Mouse (Mus musculus) lung, embryonic 14.5 days (tissue): ENCODE data around the gene Agap2. TPM values are rescaled to one million over a fixed set of nuclear protein-coding genes. Genes with fewer than 3 reads are reported as not detected.

Source experiments
- ATAC-seq: fragments of 200-750 bp; cut with Nextera tagmentation; 2 replicates; pipeline ENCODE4 v1.8.0; 2017; ENCODE audit warnings: mild to moderate bottlenecking, moderate TSS enrichment, moderate library complexity; ENCODE audit not compliant: insufficient read depth
- DNase-seq: peaks from one replicate; pipeline ENCODE4 v3.0.0-alpha.2; 2015
- H3K27ac ChIP-seq: fragments of 300-500 bp; sonication (generic); 2 replicates; pipeline ENCODE4 v1.5.1; 2014; ENCODE audit warnings: low read depth, mild to moderate bottlenecking, moderate library complexity
- H3K27me3 ChIP-seq: fragments of 300-500 bp; sonication (generic); 2 replicates; pipeline ENCODE4 v1.6.1; 2014; ENCODE audit warnings: low read length, control low read depth; ENCODE audit not compliant: insufficient read depth
- H3K36me3 ChIP-seq: fragments of 300-500 bp; sonication (generic); 2 replicates; pipeline ENCODE4 v1.6.1; 2014; ENCODE audit warnings: control low read depth; ENCODE audit not compliant: insufficient read depth
- H3K4me1 ChIP-seq: fragments of 300-500 bp; sonication (generic); 2 replicates; pipeline ENCODE4 v1.6.1; 2014; ENCODE audit warnings: antibody characterized with exemption, control low read depth; ENCODE audit not compliant: insufficient read depth
- H3K4me2 ChIP-seq: fragments of 300-500 bp; sonication (generic); 2 replicates; pipeline ENCODE4 v1.6.1; 2014; ENCODE audit warnings: mild to moderate bottlenecking
- H3K4me3 ChIP-seq: fragments of 300-500 bp; sonication (generic); 2 replicates; pipeline ENCODE4 v1.5.1; 2014; ENCODE audit warnings: low read depth, low read length
- H3K9ac ChIP-seq: fragments of 300-500 bp; sonication (generic); 2 replicates; pipeline ENCODE4 v1.6.1; 2014
- H3K9me3 ChIP-seq: fragments of 300-500 bp; sonication (generic); 2 replicates; pipeline ENCODE4 v1.6.1; 2016; ENCODE audit warnings: low read depth, low read length, control low read depth
- CTCF ChIP-seq: IDR thresholded peaks from 2 replicates; pipeline ENCODE4 v1.5.1; 2016; ENCODE audit warnings: antibody characterized with exemption, low read depth
- WGBS: fragments of 180-500 bp; shearing (Covaris S2); extraction: QIAGEN DNeasy Blood & Tissue Kit; methylation state at CpG from one replicate; pipeline ENCODE4 v1.1.7; 2014; 5-methylcytosine and 5-hydroxymethylcytosine counted together
- polyA plus RNA-seq: library from polyadenylated mRNA; unstranded; fragments of >200 nt; fragmentation: Nextera tagmentation; extraction: Ambion mirVana; gene quantifications from 2 replicates; pipeline ENCODE4 v1.2.1, GENCODE M21; 2014

Agap2 gene
- polyA plus RNA-seq, 1 experiment from 2014 or later = 0.07 TPM

GRCm38 (mm10) chr10:127063239-127063872, 11.7 kb upstream of the Agap2 start, which contains the start of gene Cdk4:
TSS of gene Cdk4 (plus strand) at chr10:127063534.
- peak within 1 kb of the TSS; percentile 89 for H3K27ac ChIP-seq
- H3K4me3 ChIP-seq = peak within 1 kb of the TSS; percentile 90
- no peaks in the 10 kb centered on the region for H3K9me3 ChIP-seq
- ATAC-seq = peak; percentile 91
- peaks cover 39% of the 10 kb centered on the region for H3K36me3 ChIP-seq
- peak; percentile 98 for DNase-seq
- peaks cover 26% of the 10 kb centered on the region for H3K27me3 ChIP-seq
- H3K9ac ChIP-seq = peak within 1 kb of the TSS; percentile 98
- peaks cover 11% of the 10 kb centered on the region for H3K4me1 ChIP-seq
- peak within 1 kb of the TSS; percentile 70 for H3K4me2 ChIP-seq
- under 1% methylated on average over 46 of the region's 46 CpGs for WGBS
- TF ChIP-seq CTCF = no peak

- DNase-seq = peak; percentile 44
- 8% methylated on average over 37 of the region's 37 CpGs for WGBS
- peak overlapping the region; percentile 98 for H3K9ac ChIP-seq
These were observed 10.9 kb upstream of the Agap2 start for GRCm38 (mm10) chr10:127063913-127064870.

GRCm38 (mm10) chr10:127065981-127066380, 9.1 kb upstream of the Agap2 start:
- H3K27me3 ChIP-seq = peaks cover 3% of the 10 kb centered on the region
- H3K4me3 ChIP-seq = no peak overlapping the region; the same call in 1 of the 2 replicates
- DNase-seq (no peak), ATAC-seq (no peak)
- H3K9me3 ChIP-seq = no peaks in the 10 kb centered on the region
- 73% methylated on average over 9 of the region's 9 CpGs for WGBS
- H3K4me1 ChIP-seq = peaks cover 18% of the 10 kb centered on the region
- TF ChIP-seq CTCF = no peak
- H3K27ac ChIP-seq = no peak overlapping the region
- peaks cover 44% of the 10 kb centered on the region for H3K36me3 ChIP-seq
- H3K4me2 ChIP-seq = no peak overlapping the region
- H3K9ac ChIP-seq = no peak overlapping the region

More at GRCm38 (mm10) chr10:127063913-127064870, 10.9 kb upstream of the Agap2 start:
- Histone ChIP-seq H3K27me3 (peaks cover 18% of the 10 kb centered on the region), H3K36me3 (peaks cover 44% of the 10 kb centered on the region), H3K4me1 (peaks cover 12% of the 10 kb centered on the region), H3K9me3 (no peaks in the 10 kb centered on the region), H3K4me3 (peak overlapping the region; percentile 90), H3K27ac (peak overlapping the region; percentile 89), H3K4me2 (peak overlapping the region; percentile 70)
- TF ChIP-seq CTCF = no peak
- peak; percentile 1; the same call in 1 of the 2 replicates for ATAC-seq

GRCm38 (mm10) chr10:127066519-127067018, 8.5 kb upstream of the Agap2 start:
- Histone ChIP-seq H3K4me3 (no peak overlapping the region), H3K27ac (no peak overlapping the region), H3K9me3 (no peaks in the 10 kb centered on the region), H3K27me3 (no peaks in the 10 kb centered on the region), H3K9ac (no peak overlapping the region), H3K36me3 (peaks cover 44% of the 10 kb centered on the region), H3K4me1 (peaks cover 18% of the 10 kb centered on the region), H3K4me2 (no peak overlapping the region)
- TF ChIP-seq CTCF = no peak
- 87% methylated on average over 14 of the region's 14 CpGs for WGBS
- ATAC-seq (no peak), DNase-seq (no peak)

GRCm38 (mm10) chr10:127068360-127069038, 6.6 kb upstream of the Agap2 start:
- no peak for TF ChIP-seq CTCF
- ATAC-seq (no peak), DNase-seq (no peak)
- Histone ChIP-seq H3K27ac (no peak overlapping the region), H3K9me3 (no peaks in the 10 kb centered on the region), H3K27me3 (no peaks in the 10 kb centered on the region), H3K4me2 (peak overlapping the region; percentile 92), H3K36me3 (peaks cover 44% of the 10 kb centered on the region), H3K4me1 (peaks cover 15% of the 10 kb centered on the region), H3K4me3 (peak overlapping the region; percentile 61), H3K9ac (peak overlapping the region; percentile 61)
- WGBS = 71% methylated on average over 9 of the region's 9 CpGs

GRCm38 (mm10) chr10:127069281-127070189, 5.5 kb upstream of the Agap2 start:
- peak overlapping the region; percentile 61 for H3K4me3 ChIP-seq

More at GRCm38 (mm10) chr10:127069281-127070189, 5.5 kb upstream of the Agap2 start:
- Histone ChIP-seq H3K27me3 (no peaks in the 10 kb centered on the region), H3K4me1 (peaks cover 15% of the 10 kb centered on the region), H3K27ac (peak overlapping the region; percentile 81), H3K9ac (peak overlapping the region; percentile 61), H3K4me2 (peak overlapping the region; percentile 92), H3K9me3 (no peaks in the 10 kb centered on the region), H3K36me3 (peaks cover 43% of the 10 kb centered on the region)
- no peak for TF ChIP-seq CTCF
- peak; percentile 68 for ATAC-seq
- no peak for DNase-seq
- 6% methylated on average over 30 of the region's 30 CpGs for WGBS
